Mouse (Mus musculus): Measurements from ENCODE around the gene Pts.

The Pts gene

GRCm38 (mm10) chr9:50491531-50492045, 36.9 kb downstream of the Pts start:
- DNase-seq (ENCODE audit: low spot score), result no peak

- DNase-seq (ENCODE audit: low spot score), result no peak
These were observed 37.7 kb downstream of the Pts start for GRCm38 (mm10) chr9:50490836-50491235.

GRCm38 (mm10) chr9:50485521-50485920, 43.0 kb downstream of the Pts start:
- peak; percentile 65 for DNase-seq (ENCODE audit: low spot score)

GRCm38 (mm10) chr9:50482743-50483142, 45.8 kb downstream of the Pts start:
- DNase-seq (ENCODE audit: low spot score), result no peak

GRCm38 (mm10) chr9:50479476-50479875, 49.0 kb downstream of the Pts start:
- DNase-seq (ENCODE audit: low spot score), result no peak

GRCm38 (mm10) chr9:50478826-50479225, 49.7 kb downstream of the Pts start:
- no peak for DNase-seq (ENCODE audit: low spot score)

- DNase-seq (ENCODE audit: low spot score), result no peak
These were observed 51.3 kb downstream of the Pts start for GRCm38 (mm10) chr9:50477270-50477669.

- no peak for DNase-seq (ENCODE audit: low spot score)
These were observed 51.9 kb downstream of the Pts start for GRCm38 (mm10) chr9:50476651-50477050.

- DNase-seq (ENCODE audit: low spot score), result no peak
These were observed 52.8 kb downstream of the Pts start for GRCm38 (mm10) chr9:50475745-50476144.

- no peak for DNase-seq (ENCODE audit: low spot score)
These were observed 53.2 kb downstream of the Pts start for GRCm38 (mm10) chr9:50475318-50475717.

Data from retina, embryonic 14.5 days (tissue).